Mouse (Mus musculus): ENCODE results near the gene Plxna1.

Gene Plxna1

DNA sequence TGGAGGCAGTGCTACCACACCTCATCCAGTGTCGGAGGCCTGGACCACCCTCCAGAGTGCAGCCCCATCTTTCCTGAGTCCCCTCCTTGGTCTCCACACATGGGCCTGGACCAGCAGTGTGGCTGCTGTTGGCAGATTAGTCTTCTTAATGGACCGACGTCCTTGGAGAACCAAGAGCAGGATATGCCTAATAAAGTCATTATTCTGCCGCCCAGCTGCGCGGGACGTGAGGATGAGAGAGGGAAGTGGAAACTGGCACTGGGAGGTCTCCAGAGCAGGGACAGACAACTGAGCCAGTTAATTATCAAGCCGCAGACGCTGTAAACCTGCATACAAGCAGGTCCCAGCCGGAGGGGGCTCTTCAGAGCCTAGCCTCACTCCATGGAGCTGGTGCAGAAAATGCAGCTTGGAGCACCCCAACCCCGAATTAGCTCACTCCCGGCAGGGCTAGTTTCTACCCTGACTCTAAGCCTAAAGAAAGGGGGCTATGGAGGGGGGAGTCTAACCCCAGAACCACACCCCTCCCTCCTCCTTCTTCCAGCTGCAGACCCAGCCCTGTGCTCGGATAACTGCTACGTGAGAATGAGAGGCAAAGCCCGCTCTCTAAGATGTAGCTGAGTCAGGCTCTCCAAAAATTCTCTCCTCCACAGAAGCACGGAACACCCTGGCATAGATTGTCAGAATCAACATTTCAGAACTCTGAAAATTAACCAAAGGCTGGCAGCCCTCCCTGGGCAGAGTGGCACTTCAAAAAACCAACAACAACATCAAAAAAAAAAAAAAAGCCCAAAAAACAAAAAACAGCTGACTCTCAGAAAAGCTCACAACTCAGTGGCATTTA lies 80.7 kb downstream of the Plxna1 start:
- DNase-seq (ENCODE audit: low spot score): no peak

DNA sequence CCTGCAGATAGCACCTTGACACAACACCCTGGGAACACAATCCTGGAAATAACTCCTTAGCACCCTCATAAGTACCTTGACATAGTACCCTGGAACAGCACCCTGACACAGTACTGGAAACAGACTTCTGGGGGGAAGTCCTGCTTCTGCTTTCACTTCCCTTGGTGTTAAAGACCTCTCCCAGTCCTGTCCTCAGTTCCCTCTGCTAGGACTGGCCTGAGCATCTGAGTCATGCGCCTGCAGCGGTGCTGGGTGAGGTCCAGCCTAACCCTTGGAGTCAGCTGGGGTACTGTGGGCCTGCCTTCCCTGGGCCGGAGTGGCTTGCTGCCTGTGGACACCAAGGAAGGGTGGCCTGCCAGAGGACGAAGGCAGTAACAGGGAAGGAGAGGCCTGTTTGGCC lies 81.9 kb downstream of the Plxna1 start:
- DNase-seq (ENCODE audit: low spot score): no peak

DNA sequence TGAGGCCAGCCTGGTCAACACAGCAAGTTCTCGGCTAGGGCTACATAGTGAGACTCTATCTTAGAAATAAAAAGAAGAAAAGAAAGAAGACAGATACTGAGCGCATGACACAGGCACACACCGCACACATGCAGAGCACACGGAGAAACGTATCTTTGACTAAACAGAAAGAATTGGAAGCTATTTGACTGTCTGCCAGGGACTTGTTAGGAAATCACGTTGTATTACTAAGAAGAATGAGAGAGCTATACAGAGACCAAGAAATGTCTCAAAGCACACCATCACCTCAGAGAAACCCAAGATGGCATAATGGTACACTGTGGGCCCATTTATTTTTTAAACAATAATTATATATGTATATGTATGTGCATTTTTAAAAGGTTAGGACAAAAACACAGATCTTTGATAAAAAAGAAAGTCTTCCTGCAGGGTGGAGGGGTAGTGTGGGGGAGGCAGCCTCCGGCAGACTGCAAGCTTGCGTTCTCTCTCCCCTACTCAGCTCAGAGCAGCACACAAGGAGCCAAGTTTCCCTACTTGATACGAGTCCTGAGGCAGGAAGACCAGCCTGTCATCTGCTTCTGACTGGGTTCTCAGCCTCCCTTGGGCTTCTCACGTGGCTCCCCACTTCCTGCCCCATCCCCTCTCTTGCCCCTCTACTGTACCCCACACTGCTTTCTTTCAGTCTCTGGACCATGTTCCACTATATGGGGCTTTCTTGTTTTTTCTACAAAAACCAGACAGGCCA lies 90.5 kb downstream of the Plxna1 start:
- no peak for DNase-seq (ENCODE audit: low spot score)

DNA sequence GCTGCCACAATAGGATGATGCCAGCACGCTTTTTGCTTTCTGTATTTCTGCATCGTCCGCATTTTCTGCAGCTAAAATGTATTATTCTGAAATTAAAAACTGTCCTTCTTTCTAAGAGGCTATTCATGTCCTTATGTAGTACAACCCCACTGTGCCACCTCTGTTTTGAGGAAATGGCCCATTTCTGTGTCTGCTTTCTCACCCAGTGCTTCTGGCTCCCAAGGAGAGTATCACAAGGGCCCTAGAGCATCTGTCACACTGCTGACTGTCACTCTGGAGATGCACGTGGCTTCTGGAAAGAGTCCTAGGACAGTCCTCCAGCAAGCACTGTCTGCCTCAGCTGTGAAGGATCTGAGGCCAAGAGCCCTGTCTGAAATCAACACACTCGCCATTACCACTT lies 95.2 kb downstream of the Plxna1 start:
- no peak for DNase-seq (ENCODE audit: low spot score)
